Mouse (Mus musculus) forebrain, embryonic 14.5 days (tissue): Measurements from ENCODE around the gene Dpy19l3. TPM values are rescaled to one million over a fixed set of nuclear protein-coding genes. Genes with fewer than 3 reads are reported as not detected.

ENCODE experiments used
- ATAC-seq: fragments of 200-750 bp; cut with Nextera tagmentation; 2 replicates; pipeline ENCODE4 v1.8.0; 2017; ENCODE audit warnings: mild to moderate bottlenecking, moderate library complexity
- DNase-seq: peaks from one replicate; pipeline ENCODE4 v3.0.0-alpha.2; 2015; ENCODE audit warnings: low spot score
- H3K27ac ChIP-seq: fragments of 300-500 bp; sonication (generic); 2 replicates; pipeline ENCODE4 v1.5.1; 2014; ENCODE audit warnings: low read depth, mild to moderate bottlenecking, control low read depth, low read length, moderate library complexity
- H3K27me3 ChIP-seq: fragments of 300-500 bp; sonication (generic); replicated peaks from 2 replicates; pipeline ENCODE4 v1.6.1; 2014; ENCODE audit warnings: low read length, control low read depth, mixed read lengths; ENCODE audit not compliant: control insufficient read depth, insufficient read depth
- H3K36me3 ChIP-seq: fragments of 300-500 bp; sonication (generic); 2 replicates; pipeline ENCODE4 v1.6.1; 2014; ENCODE audit warnings: low read length, control low read depth; ENCODE audit not compliant: control insufficient read depth, insufficient read depth
- H3K4me1 ChIP-seq: fragments of 300-500 bp; sonication (generic); 2 replicates; pipeline ENCODE4 v1.6.1; 2014; ENCODE audit warnings: antibody characterized with exemption, low read length, control low read depth; ENCODE audit not compliant: control insufficient read depth, insufficient read depth
- H3K4me2 ChIP-seq: fragments of 300-500 bp; sonication (generic); 2 replicates; pipeline ENCODE4 v1.6.1; 2014; ENCODE audit warnings: mild to moderate bottlenecking, control low read depth, low read length
- H3K4me3 ChIP-seq: fragments of 300-500 bp; sonication (generic); 2 replicates; pipeline ENCODE4 v1.5.1; 2014; ENCODE audit warnings: low read depth, low read length, control low read depth
- H3K9ac ChIP-seq: fragments of 300-500 bp; sonication (generic); 2 replicates; pipeline ENCODE4 v1.6.1; 2014; ENCODE audit warnings: mild to moderate bottlenecking, low read length, control low read depth, moderate library complexity
- H3K9me3 ChIP-seq: fragments of 300-500 bp; sonication (generic); replicated peaks from 2 replicates; pipeline ENCODE4 v1.6.1; 2016; ENCODE audit warnings: low read length, control low read depth, mixed read lengths; ENCODE audit not compliant: control insufficient read depth
- WGBS: fragments of 180-500 bp; shearing (Covaris S2); extraction: QIAGEN DNeasy Blood & Tissue Kit; methylation state at CpG from one replicate; pipeline ENCODE4 v1.1.7; 2014; 5-methylcytosine and 5-hydroxymethylcytosine counted together
- polyA plus RNA-seq: library from polyadenylated mRNA; unstranded; fragments of >200 nt; fragmentation: Nextera tagmentation; extraction: Ambion mirVana; gene quantifications from 2 replicates; pipeline ENCODE4 v1.2.1, GENCODE M21; 2014

Gene Dpy19l3
- polyA plus RNA-seq, 1 experiment from 2014 or later, result 59.7 TPM

GRCm38 (mm10) chr7:35785579-35785978 lies 31.3 kb upstream of the Dpy19l3 start:
- DNase-seq, result no peak
- Histone ChIP-seq H3K4me1 (no peaks in the 10 kb centered on the region), H3K9me3 (no peaks in the 10 kb centered on the region), H3K27ac (no peak overlapping the region), H3K36me3 (peaks cover 69% of the 10 kb centered on the region), H3K4me3 (no peak overlapping the region), H3K4me2 (no peak overlapping the region), H3K27me3 (no peaks in the 10 kb centered on the region), H3K9ac (no peak overlapping the region)
- WGBS, result 92% methylated on average over 4 of the region's 4 CpGs
- no peak for ATAC-seq

DNA sequence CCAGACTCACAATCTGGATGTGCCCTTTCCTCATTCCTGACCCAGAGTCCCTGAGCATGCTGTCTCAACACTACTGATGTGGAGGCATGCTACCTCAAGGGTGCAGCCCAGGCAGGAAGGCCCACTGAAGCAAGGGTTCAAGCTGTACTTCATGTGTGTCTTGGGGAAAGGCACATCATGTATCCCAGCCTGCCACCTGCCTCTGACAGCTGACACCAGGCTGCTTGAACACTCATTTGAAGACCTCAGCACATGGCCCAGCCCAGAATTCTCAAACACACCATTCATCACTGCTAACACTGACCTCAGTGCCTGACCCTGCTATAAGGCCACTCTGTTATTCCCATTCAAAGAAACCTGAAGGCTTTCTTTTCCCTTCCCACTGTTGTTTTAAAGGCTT lies 28.0 kb upstream of the Dpy19l3 start:
- H3K27ac ChIP-seq, result no peak overlapping the region
- H3K4me1 ChIP-seq, result no peaks in the 10 kb centered on the region
- DNase-seq (no peak), ATAC-seq (no peak)
- H3K36me3 ChIP-seq, result peaks cover 61% of the 10 kb centered on the region
- no peaks in the 10 kb centered on the region for H3K27me3 ChIP-seq
- H3K9me3 ChIP-seq, result no peaks in the 10 kb centered on the region
- H3K9ac ChIP-seq, result no peak overlapping the region
- no peak overlapping the region for H3K4me2 ChIP-seq
- H3K4me3 ChIP-seq, result no peak overlapping the region

DNA sequence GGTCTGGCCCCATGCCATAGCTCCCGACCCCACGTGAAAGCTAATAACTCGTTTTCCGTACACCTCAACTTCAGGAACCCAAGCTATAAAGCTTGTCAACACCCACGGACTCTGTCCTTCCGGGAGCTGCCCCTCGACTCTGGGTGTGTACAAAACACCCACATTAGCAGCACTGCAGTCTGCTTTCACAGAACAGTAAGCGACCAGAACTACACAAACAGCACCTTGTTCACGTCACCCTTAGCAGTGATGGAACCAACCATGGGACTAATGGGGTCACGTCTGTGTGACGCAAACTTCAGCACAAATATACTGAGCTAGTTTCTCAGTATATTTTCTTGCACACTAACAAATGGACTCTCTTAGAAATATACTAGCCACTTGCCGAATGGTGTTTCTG lies 19.9 kb upstream of the Dpy19l3 start:
- Histone ChIP-seq H3K36me3 (peaks cover 60% of the 10 kb centered on the region), H3K4me3 (no peak overlapping the region), H3K27ac (no peak overlapping the region), H3K4me2 (no peak overlapping the region), H3K9me3 (no peaks in the 10 kb centered on the region), H3K27me3 (no peaks in the 10 kb centered on the region), H3K9ac (no peak overlapping the region), H3K4me1 (no peaks in the 10 kb centered on the region)
- 93% methylated on average over 12 of the region's 12 CpGs for WGBS
- DNase-seq (no peak), ATAC-seq (no peak)

DNA sequence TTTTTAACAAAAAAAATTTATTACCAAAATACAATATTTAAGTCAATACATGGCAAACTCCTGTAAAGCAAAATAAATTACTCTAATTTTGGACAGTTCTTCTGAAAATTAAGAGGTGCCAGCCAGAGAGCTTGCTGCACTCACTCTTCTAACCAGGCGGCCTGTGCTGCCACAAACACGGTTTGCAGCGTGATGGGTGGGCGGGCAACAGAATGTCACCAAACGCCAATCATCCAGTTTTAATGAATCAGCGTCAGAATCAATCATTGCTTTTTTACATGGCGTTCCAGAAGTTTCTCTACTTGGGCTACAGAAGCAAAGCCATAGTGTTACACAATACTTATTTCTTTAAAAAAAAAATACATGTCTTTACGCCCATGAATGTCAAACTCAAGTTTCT lies 18.1 kb upstream of the Dpy19l3 start:
- Histone ChIP-seq H3K27me3 (no peaks in the 10 kb centered on the region), H3K36me3 (peaks cover 47% of the 10 kb centered on the region), H3K4me1 (no peaks in the 10 kb centered on the region), H3K9ac (no peak overlapping the region), H3K4me2 (no peak overlapping the region), H3K9me3 (no peaks in the 10 kb centered on the region), H3K4me3 (no peak overlapping the region), H3K27ac (no peak overlapping the region)
- WGBS, result 87% methylated on average over 8 of the region's 8 CpGs
- ATAC-seq (no peak), DNase-seq (no peak)

- Histone ChIP-seq H3K4me2 (no peak overlapping the region), H3K4me3 (no peak overlapping the region), H3K36me3 (peaks cover 37% of the 10 kb centered on the region), H3K4me1 (no peaks in the 10 kb centered on the region), H3K27me3 (no peaks in the 10 kb centered on the region), H3K27ac (no peak overlapping the region), H3K9me3 (no peaks in the 10 kb centered on the region), H3K9ac (no peak overlapping the region)
- ATAC-seq (no peak), DNase-seq (no peak)
Measured at GRCm38 (mm10) chr7:35771106-35771505, 16.9 kb upstream of the Dpy19l3 start.

DNA sequence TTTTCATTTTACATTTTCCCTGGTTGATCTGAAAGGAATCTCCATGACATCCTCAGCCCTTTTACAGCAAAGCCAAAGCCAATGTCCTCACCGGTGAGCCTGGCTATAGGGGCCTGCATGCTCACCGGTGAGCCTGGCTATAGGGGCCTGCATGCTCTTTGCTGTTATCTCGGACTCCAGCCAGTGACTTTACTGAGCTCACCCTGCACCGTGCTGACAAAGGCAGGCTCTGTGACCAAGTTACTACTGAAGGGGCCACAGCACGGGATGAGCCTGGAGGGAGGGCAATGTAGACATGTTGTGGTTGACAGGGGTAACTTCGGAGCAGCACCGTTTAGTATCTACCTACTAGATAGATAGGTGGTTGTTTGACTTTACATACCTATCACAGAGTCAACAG lies 15.9 kb upstream of the Dpy19l3 start:
- H3K27ac ChIP-seq, result no peak overlapping the region
- no peaks in the 10 kb centered on the region for H3K4me1 ChIP-seq
- WGBS, result 87% methylated on average over 7 of the region's 7 CpGs
- H3K27me3 ChIP-seq, result no peaks in the 10 kb centered on the region
- H3K9me3 ChIP-seq, result no peaks in the 10 kb centered on the region
- peaks cover 28% of the 10 kb centered on the region for H3K36me3 ChIP-seq
- no peak overlapping the region for H3K4me3 ChIP-seq
- ATAC-seq, result no peak
- H3K9ac ChIP-seq, result no peak overlapping the region
- H3K4me2 ChIP-seq, result no peak overlapping the region
- no peak for DNase-seq

DNA sequence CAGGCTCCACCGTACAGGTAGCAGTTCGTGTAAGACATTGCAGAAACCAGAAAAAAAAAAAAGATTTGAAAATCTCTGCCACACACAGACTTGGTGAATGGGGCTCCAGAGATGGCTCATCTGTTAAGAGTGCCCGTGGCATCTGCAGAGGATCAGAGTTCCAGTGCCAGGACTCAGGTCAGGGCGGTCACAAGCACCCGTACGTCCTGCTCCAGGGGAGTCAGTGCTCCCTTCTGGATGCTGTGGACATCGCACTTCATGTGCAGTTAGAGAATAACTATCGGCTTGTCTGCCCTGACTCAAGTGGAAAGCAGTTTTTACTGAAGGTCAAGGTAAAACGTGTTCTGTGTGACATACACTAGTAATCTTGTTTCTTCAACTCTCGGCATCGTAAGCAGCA lies 10.2 kb upstream of the Dpy19l3 start:
- Histone ChIP-seq H3K4me3 (no peak overlapping the region), H3K27ac (no peak overlapping the region), H3K27me3 (no peaks in the 10 kb centered on the region), H3K4me1 (no peaks in the 10 kb centered on the region), H3K9ac (no peak overlapping the region), H3K36me3 (no peaks in the 10 kb centered on the region), H3K9me3 (no peaks in the 10 kb centered on the region), H3K4me2 (no peak overlapping the region)
- 95% methylated on average over 11 of the region's 11 CpGs for WGBS
- ATAC-seq, result no peak
- DNase-seq, result no peak

GRCm38 (mm10) chr7:35761801-35762200 lies 7.5 kb upstream of the Dpy19l3 start:
- 64% methylated on average over 5 of the region's 5 CpGs for WGBS
- Histone ChIP-seq H3K4me2 (no peak overlapping the region), H3K4me3 (no peak overlapping the region), H3K9ac (no peak overlapping the region), H3K4me1 (no peaks in the 10 kb centered on the region), H3K27ac (no peak overlapping the region), H3K9me3 (no peaks in the 10 kb centered on the region), H3K36me3 (no peaks in the 10 kb centered on the region), H3K27me3 (no peaks in the 10 kb centered on the region)
- DNase-seq, result no peak
- no peak for ATAC-seq

- Histone ChIP-seq H3K4me2 (no peak overlapping the region), H3K27ac (no peak overlapping the region), H3K4me3 (no peak overlapping the region), H3K4me1 (no peaks in the 10 kb centered on the region), H3K27me3 (no peaks in the 10 kb centered on the region), H3K36me3 (no peaks in the 10 kb centered on the region), H3K9me3 (no peaks in the 10 kb centered on the region), H3K9ac (no peak overlapping the region)
- ATAC-seq (no peak), DNase-seq (no peak)
- 15% methylated on average over 2 of the region's 2 CpGs for WGBS
Measured at GRCm38 (mm10) chr7:35759602-35760001, 5.3 kb upstream of the Dpy19l3 start.
